Mouse (Mus musculus) liver, adult (tissue): ENCODE measurements around the gene Cdc14b.

ENCODE experiments used
- GATA4 ChIP-seq: IDR thresholded peaks from 2 replicates; pipeline ENCODE4 v1.6.1; 2014; ENCODE audit warnings: mild to moderate bottlenecking, low read length; ENCODE audit not compliant: insufficient replicate concordance

Cdc14b gene

DNA sequence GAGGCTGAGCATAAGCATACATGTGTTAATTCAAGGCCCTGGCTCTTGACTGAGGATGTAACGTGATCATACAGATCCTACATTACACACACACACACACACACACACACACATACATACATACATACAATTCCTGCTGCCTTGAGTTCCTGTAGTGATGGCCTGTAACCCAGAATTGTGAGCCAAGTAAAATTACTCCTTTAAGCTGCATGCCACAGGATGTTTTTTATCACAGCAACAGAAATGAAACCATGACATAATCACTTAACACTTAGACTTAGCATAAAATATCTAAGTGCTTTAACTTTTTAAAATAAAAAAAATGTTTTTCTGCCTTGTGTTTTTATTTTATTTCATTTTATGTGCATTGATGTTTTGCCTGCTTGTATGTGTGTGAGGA lies 24.0 kb upstream of the Cdc14b start:
- no peak for TF ChIP-seq GATA4

DNA sequence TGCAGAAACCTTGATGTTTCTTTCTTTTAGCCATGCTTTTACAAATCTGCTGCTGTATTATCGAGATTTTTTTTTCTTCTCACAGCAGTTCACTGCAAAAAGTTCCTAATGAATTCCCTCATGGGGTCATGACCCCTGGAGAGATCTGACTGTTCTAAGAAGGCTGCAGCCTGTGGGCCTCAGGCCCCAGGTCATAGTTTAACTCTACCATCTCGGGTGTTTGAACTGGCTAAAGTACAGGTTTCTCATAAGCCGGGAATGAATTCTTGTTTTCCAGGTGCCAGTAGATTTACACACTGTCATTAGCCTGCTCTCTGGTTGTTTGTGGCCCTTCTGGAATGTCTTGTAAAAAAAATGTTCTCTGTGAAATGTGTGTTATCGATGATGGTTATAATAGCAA lies 11.7 kb upstream of the Cdc14b start:
- no peak for TF ChIP-seq GATA4

DNA sequence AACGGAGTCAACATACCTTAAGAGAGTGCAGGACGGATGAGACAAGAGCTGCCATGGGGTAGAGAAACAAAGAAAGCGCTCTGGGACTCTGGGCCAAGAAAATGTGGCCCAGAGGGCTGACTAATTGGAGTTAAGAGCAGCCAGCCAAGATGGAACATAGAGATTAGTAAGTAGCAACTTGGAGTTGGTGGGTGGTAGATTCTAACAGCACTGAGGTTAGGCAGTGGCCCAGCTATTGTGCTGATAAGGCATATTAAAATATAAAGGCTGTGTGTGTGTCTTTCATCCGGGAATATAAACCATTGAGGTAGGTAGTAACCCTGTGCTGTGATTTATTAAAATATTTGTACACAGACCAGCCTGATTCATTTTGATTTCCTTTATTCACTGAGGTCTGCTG lies 11.2 kb upstream of the Cdc14b start:
- TF ChIP-seq GATA4: no peak

DNA sequence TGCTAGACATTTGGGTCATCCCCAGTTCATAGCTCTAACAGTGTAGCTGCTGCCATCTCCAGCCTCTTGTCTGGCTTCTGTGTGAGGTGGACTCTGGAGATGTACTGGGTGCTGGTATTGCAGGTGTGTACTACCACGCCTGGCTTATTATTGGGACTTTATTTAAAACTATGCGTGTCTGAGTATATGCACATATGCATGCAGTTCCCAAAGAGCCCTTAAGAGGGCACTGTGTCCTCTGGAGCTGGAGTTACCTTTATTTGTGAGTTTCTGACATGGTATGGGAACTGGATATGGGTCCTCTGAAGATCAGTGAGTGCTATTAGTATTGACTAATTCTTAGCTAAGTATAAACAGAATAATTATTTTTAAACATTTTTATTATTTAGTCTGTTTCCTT lies 9.6 kb upstream of the Cdc14b start:
- TF ChIP-seq GATA4: no peak

DNA sequence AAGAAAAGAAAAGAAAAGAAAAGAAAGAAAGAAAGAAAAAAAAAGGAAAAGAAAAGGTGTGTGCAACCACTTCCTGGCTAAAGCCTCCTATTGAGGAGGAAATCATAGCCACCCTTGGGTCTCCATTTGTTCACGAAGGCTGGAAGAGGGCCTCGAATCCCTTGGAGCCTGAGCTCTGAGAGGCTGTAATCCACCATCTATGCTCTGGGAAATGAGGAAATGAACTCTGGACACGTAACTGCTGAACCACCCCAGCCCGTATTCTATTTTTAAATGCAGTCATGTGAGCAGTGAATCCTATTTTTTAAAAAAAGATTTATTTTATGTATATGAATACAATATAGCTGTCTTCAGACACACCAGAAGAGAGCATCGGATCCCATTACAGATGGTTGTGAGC lies 5.8 kb upstream of the Cdc14b start:
- no peak for TF ChIP-seq GATA4

DNA sequence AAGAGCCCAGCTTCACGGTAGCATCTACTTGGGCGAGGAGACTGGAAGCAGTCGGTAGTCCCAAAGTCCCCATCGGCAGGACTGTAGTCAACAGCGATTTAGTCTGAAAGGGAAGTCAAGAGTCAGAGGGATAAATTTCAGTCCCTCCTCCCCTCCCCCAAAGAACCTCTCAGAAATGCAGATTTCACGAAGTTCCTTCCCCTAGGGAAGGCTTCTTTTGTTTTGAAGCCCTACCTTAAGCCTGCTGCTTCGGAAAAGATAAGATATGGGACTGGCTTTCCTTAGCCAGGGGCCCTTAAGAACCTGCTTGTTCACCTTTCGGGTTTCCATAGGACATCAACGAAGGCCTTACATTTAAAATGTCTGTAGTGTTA lies 651 bp upstream of the Cdc14b start:
- no peak for TF ChIP-seq GATA4

DNA sequence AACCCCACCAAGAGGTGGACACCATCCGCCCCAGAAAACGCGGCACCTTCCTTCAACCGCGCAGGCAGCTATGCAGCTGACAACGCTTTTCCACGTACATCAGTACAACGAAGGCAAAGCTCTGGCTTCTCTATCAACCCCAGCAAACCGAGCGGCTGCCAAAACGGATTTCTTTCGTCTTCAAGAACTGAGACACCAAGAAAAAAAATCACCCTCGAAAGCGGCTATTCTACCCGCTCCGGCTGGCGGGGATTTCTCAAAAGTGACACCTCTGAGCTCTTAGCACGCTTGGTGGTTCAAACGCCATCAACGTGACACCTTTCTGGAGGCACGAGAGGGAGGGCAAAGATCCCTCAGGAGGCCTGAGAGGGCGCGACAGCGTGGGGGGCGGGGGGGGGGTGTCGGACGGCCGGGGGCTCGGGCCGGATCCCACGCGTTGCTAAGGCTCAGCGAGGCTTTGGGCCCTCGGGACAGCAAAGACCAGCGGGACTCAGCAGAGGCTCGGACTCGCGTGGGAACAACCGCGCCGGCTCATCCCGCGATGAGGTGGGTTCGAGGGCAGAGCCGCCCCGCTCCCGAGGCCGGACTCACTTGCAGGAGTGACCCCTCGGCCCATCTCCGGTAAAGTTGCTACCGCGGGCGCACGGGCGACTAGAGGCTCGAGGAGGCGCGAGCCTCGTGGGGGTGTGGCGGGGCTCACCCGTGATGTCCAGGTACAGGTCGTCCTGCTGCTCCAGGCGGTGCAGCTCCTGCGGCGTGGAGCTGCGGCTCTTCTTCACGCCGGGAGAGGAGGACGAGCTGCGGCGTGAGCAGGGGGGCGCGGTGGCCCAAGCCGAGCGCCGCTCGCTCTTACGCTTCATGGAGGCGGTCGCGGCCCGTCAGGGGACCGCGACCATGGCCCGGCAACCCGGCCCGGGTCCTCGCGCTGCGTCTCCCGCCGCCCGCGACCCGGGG lies 922 bp downstream of the Cdc14b start:
- no peak for TF ChIP-seq GATA4

DNA sequence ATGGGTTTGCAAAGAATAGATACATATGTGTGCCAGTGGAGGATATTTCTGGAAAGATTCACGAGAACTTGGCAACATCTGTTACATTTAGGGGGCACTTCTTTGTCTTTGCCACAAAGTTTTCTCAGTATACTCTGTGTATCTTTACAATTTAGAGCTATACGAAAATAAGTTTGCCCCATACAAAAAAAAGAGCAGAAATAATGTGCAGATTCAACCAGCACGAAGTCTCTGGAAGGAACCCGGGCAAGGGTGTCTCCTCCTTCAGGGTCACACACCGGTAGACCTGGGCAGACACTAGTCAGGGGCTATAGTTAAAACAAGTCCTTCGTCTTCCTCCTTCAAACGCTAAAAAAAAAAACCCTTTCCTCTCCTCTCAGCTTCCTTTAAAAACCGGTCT lies 1.7 kb downstream of the Cdc14b start:
- TF ChIP-seq GATA4: no peak

DNA sequence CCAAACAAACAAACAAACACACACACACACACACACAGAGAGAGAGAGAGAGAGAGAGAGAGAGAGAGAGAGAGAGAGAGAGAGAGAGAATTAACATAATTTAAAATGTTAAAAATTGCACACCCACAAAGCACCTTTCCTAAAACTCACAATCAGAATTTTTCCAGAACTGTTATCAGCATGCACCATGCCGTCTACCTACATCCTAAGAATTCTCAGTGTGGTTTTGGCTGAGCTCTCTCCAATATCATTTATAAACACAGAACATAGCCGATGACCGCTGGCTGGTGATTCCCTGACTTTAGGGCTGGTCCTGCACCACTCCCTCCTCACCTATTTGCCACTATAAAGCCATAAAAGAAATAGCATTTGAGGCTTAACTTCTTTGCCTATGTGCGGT lies 6.7 kb downstream of the Cdc14b start:
- TF ChIP-seq GATA4: no peak

DNA sequence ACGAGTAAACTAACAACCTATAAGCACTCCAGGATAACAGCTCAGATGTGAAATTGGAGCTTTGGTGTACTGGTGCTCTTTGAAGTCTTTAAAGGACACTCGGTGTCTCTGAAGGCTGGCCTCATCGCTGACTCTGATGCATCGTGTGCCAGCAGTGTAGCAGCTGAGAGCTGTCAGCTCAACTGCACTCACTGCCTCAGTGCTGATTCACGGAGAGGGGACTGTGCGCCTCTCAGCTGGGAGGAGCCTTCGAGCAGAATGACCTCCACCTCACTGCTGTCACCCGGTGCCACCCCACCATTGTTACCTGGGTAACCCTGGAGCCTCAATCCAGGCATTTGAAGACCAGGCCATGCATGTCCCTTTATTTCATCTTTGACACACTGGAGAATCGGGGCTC lies 7.9 kb downstream of the Cdc14b start:
- no peak for TF ChIP-seq GATA4

DNA sequence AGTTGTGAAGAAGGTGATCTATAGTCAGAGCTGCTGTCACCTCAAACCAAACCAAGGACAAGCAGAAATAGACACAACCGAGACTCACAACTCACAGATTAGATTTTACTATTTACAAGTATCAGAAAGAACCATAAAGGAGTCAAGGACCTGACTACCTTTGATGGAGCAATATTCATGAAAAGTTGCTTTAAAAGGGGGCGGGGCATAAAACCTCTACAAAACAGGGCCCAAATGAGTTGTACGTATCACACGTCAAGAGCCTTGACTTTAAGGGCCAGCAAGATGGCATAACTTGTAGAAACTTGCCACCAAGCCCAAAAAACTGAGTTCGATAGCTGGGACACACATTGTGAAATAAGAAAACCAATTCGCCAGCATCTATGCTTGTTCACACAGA lies 10.5 kb downstream of the Cdc14b start:
- TF ChIP-seq GATA4: no peak

DNA sequence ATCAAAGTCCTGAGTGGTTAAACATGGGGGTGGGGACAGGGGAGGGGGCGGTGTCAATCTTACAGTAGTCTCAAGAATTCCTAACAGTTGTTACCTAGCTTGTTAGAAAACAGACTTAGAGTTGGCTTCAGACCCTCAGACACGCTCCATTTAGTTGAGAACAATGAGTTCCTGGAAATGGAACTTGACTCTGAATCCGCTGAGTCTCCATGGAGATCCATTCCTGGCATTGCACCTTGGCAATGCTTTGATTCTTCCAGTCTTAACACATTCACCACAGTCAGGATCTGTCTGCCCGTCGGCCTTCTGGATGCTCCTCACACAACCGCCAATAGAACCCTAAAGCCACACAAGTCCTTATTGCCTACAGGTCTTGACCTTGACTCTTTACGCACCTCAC lies 15.2 kb downstream of the Cdc14b start:
- TF ChIP-seq GATA4: no peak

DNA sequence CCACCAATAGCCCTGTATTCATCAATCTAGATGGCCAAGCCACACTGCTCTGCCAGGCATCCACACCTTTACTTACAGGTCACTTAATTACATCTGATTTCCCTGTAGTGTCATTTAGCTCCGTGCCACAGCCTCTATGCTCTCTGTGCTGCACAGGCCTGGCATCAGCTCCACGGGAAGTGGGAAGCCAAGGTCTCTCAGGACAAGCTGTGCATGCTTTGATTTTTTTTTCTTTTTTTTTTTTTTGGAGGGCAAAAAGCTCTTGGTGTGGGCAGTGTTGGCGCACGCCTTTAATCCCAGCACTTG lies 16.6 kb downstream of the Cdc14b start:
- TF ChIP-seq GATA4: no peak

DNA sequence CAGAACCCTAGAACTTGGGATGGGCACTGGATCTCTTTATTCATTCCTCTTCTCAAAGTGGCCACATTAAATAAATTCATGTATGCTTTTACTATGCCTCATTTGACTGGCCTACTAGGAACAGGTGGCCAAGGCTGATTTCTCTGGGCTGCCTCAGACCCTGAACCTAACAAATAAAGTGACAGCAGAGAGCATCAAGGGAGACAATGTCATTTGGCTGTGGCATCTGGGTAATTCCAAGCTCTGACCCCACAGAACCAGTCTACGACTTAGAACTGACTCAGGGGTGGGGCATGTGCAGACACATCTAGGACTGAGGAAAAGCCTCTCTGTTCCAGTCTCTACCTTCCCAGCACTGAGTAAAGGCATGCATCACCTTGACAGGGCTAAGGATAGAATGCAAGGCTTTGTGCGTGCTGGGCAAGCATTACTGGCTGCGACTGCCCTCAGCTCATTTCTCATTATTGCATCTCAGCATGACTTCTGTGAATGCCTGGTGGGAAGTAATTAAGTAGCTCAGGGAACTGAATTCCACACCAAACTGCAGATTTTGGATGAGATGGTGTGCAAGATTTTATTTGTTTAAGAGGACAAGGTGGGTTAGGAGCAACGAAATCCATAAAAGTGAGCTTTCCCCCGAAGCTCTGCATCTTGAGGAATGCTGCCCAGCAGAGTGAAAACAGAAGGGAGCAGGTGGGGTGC lies 17.1 kb downstream of the Cdc14b start:
- TF ChIP-seq GATA4: no peak

DNA sequence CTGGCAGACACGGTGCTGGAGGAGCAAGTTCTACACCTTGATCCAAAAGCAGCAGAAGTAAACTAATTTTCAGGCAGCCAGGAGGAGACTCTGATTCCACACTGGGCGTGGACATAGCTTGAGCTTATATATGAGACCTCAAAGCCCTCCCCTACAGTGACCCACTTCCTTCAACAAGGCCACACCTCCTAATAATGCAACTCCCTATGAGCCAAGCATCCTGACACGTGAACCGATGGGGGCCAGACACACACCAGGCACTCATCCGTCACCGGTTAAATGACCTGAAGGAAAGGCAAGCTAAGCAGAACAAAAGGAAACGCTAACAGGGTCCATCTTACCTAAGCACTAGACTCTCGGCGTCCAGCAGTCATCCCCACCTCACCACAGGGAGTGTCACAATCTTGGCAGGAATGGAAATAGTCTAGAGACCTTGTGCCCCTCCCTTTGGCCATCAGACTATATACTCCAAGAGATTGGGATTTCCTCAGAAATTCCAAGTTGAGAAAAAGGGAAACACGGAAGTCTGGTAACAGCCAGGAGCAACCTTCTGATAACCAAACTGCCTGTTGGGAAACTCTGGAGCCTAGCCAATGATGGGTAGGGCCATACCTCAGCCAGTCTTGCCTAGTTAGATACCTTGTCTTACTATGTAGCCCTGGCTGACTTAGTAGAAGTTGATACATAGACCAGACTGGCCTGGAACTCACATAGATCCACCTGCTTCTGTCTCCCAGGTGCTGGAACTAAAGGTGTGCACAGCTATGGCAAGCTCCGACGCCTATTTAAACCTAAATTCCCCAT lies 17.9 kb downstream of the Cdc14b start:
- no peak for TF ChIP-seq GATA4

DNA sequence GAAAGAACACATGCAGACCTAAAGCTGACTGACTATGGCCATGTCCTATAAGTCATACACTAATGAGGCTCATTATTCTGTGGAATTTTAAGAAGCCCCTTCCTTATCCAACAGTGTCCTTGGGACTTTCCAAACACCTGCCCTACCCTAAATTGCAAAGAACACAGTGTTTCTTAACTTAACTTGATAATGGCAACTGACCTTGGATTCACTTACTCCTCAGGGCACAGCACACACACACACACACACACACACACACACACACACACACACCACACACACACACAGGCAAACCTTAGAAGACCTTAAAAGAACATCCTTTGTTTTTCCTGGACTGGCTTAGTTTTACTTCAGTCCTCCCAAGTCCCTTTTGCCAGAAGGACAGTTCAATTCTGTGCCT lies 21.4 kb downstream of the Cdc14b start:
- no peak for TF ChIP-seq GATA4
